Mouse (Mus musculus) G1E (cell line): ENCODE measurements around the gene Kctd2.

ENCODE experiments used
- CTCF ChIP-seq: IDR thresholded peaks from 2 replicates; pipeline ENCODE4 v1.5.1; 2012; ENCODE audit warnings: low read depth, low read length, inconsistent platforms, mixed read lengths
- GATA1 ChIP-seq: IDR thresholded peaks from 2 replicates; pipeline ENCODE4 v1.6.1; 2012; ENCODE audit warnings: borderline replicate concordance, low read length, inconsistent platforms, mixed read lengths
- GATA2 ChIP-seq: IDR thresholded peaks from 2 replicates; pipeline ENCODE4 v1.6.1; 2012; ENCODE audit warnings: low read depth, low read length, inconsistent platforms, borderline replicate concordance
- POLR2AphosphoS5 ChIP-seq: IDR thresholded peaks from 2 replicates; pipeline ENCODE4 v1.6.1; 2012; ENCODE audit warnings: low read depth, low read length, inconsistent platforms; ENCODE audit not compliant: insufficient replicate concordance
- TAL1 ChIP-seq: conservative IDR thresholded peaks from 2 replicates; pipeline ENCODE4 v1.6.1; 2012; ENCODE audit warnings: low read depth, low read length, inconsistent platforms, mixed read lengths

DNA sequence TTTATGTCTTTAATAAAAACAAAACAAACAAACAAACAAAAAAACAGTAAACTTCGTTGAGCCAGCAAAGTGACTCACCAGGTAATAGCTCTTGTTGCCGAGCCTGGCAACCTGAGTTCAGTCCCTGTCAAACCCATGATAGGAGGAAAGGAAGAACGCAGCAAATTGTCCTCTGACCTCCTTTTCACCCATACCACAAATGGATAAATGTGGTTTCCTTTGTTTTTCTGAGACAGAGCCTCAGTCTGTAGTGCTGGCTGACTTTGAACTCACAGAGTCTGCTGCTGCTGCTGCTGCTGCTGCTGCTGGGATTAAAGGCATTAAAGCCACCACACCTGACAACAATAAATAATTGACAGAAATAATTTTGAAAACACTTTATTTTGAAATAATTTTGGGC is 3.2 kb downstream of the Kctd2 start:
- TF ChIP-seq CTCF (no peak), GATA1 (no peak), POLR2AphosphoS5 (no peak), TAL1 (no peak), GATA2 (no peak)
